Mouse (Mus musculus) macrophage (primary cell): Measurements from ENCODE around the gene Insrr. TPM values are rescaled to one million over a fixed set of nuclear protein-coding genes. Genes with fewer than 3 reads are reported as not detected.
"Not testable (repeated sequence)": the region's sequence is repeated elsewhere in the genome, so short reads cannot be mapped to it uniquely, and the experiment has no call there.

Experiments
- H3K27ac ChIP-seq: fragments of 350-480 bp; formaldehyde crosslinking; 2 replicates; pipeline ENCODE4 v1.9.0; 2021
- H3K36me3 ChIP-seq: fragments of 350-480 bp; formaldehyde crosslinking; 2 replicates; pipeline ENCODE4 v1.9.0; 2021; ENCODE audit errors: inconsistent target
- H3K4me3 ChIP-seq: fragments of 350-480 bp; formaldehyde crosslinking; 2 replicates; pipeline ENCODE4 v1.9.0; 2021; ENCODE audit errors: inconsistent target
- H3K79me2 ChIP-seq: fragments of 350-480 bp; formaldehyde crosslinking; 2 replicates; pipeline ENCODE4 v1.9.0; 2021; ENCODE audit errors: inconsistent target
- WGBS: methylation state at CpG from one replicate; pipeline ENCODE4 v1.1.7; 2026; ENCODE audit warnings: inconsistent platforms; ENCODE audit not compliant: missing documents; 5-methylcytosine and 5-hydroxymethylcytosine counted together
- polyA plus RNA-seq: library from polyadenylated mRNA; stranded (reverse); fragments of 250-400 nt; gene quantifications from 3 replicates; pipeline ENCODE4 v1.2.4, GENCODE M21; 2018; ENCODE audit warnings: inconsistent platforms

Gene Insrr
- polyA plus RNA-seq, 1 experiment from 2014 or later: not detected

- H3K27ac ChIP-seq: no peak overlapping the region
- no peaks in the 10 kb centered on the region for H3K36me3 ChIP-seq
- no peaks in the 10 kb centered on the region for H3K79me2 ChIP-seq
- no peak overlapping the region for H3K4me3 ChIP-seq
- WGBS: 91% methylated on average over 6 of the region's 7 CpGs
Measured at GRCm38 (mm10) chr3:87832109-87832859, 35.5 kb downstream of the Insrr start.

- 80% methylated on average over 5 of the region's 5 CpGs for WGBS
- H3K36me3 ChIP-seq: no peaks in the 10 kb centered on the region
- H3K27ac ChIP-seq: no peak overlapping the region
- no peak overlapping the region for H3K4me3 ChIP-seq
- no peaks in the 10 kb centered on the region for H3K79me2 ChIP-seq
Measured at GRCm38 (mm10) chr3:87833482-87833881, 36.7 kb downstream of the Insrr start.

- no peaks in the 10 kb centered on the region for H3K79me2 ChIP-seq
- no peaks in the 10 kb centered on the region for H3K36me3 ChIP-seq
- H3K27ac ChIP-seq: no peak overlapping the region
- WGBS: 5% methylated on average over 4 of the region's 4 CpGs
- no peak overlapping the region for H3K4me3 ChIP-seq
Measured at GRCm38 (mm10) chr3:87838622-87839021, 41.9 kb downstream of the Insrr start.

- H3K36me3 ChIP-seq: no peaks in the 10 kb centered on the region
- H3K4me3 ChIP-seq: no peak overlapping the region
- no peaks in the 10 kb centered on the region for H3K79me2 ChIP-seq
Measured at GRCm38 (mm10) chr3:87840858-87841257, 44.1 kb downstream of the Insrr start.

GRCm38 (mm10) chr3:87844981-87845380 is 48.2 kb downstream of the Insrr start:
- H3K36me3 ChIP-seq: no peaks in the 10 kb centered on the region
- H3K4me3 ChIP-seq: no peak overlapping the region
- H3K27ac ChIP-seq: no peak overlapping the region
- no peaks in the 10 kb centered on the region for H3K79me2 ChIP-seq
- whole genome bisulfite sequencing: 100% methylated on average over 4 of the region's 4 CpGs

More at GRCm38 (mm10) chr3:87840858-87841257, 44.1 kb downstream of the Insrr start:
- no peak overlapping the region for H3K27ac ChIP-seq

GRCm38 (mm10) chr3:87846186-87846585 is 49.4 kb downstream of the Insrr start:
- Histone ChIP-seq H3K27ac (no peak overlapping the region), H3K4me3 (no peak overlapping the region), H3K36me3 (no peaks in the 10 kb centered on the region), H3K79me2 (no peaks in the 10 kb centered on the region)
- 84% methylated on average over 4 of the region's 4 CpGs for WGBS

GRCm38 (mm10) chr3:87846650-87847110 is 49.9 kb downstream of the Insrr start, which contains the start of gene Sh2d2a:
Gene Sh2d2a, plus strand, starts transcription at chr3:87846755.
- Histone ChIP-seq H3K4me3 (no peak within 1 kb of the TSS), H3K27ac (no peak within 1 kb of the TSS)
- 63% methylated on average over 7 of the region's 7 CpGs for WGBS

GRCm38 (mm10) chr3:87847680-87848079 is 50.9 kb downstream of the Insrr start:
- 36% methylated on average over 5 of the region's 5 CpGs for WGBS
- Histone ChIP-seq H3K36me3 (no peaks in the 10 kb centered on the region), H3K27ac (no peak overlapping the region), H3K4me3 (no peak overlapping the region), H3K79me2 (no peaks in the 10 kb centered on the region)

More at GRCm38 (mm10) chr3:87846650-87847110, 49.9 kb downstream of the Insrr start, which contains the start of gene Sh2d2a:
- Histone ChIP-seq H3K36me3 (no peaks in the 10 kb centered on the region), H3K79me2 (no peaks in the 10 kb centered on the region)

GRCm38 (mm10) chr3:87849117-87849516 is 52.4 kb downstream of the Insrr start:
- no peak overlapping the region for H3K27ac ChIP-seq
- no peaks in the 10 kb centered on the region for H3K36me3 ChIP-seq
- 61% methylated on average over 13 of the region's 14 CpGs for WGBS
- no peaks in the 10 kb centered on the region for H3K79me2 ChIP-seq
- no peak overlapping the region for H3K4me3 ChIP-seq

GRCm38 (mm10) chr3:87854795-87855568 is 58.2 kb downstream of the Insrr start:
- peaks cover 20% of the 10 kb centered on the region for H3K36me3 ChIP-seq
- no peak overlapping the region for H3K4me3 ChIP-seq
- 84% methylated on average over 7 of the region's 7 CpGs for WGBS
- H3K79me2 ChIP-seq: no peaks in the 10 kb centered on the region
- no peak overlapping the region for H3K27ac ChIP-seq

- WGBS: 68% methylated on average over 8 of the region's 8 CpGs
- Histone ChIP-seq H3K4me3 (no peak overlapping the region), H3K79me2 (no peaks in the 10 kb centered on the region), H3K36me3 (peaks cover 20% of the 10 kb centered on the region), H3K27ac (no peak overlapping the region)
Measured at GRCm38 (mm10) chr3:87855936-87856335, 59.2 kb downstream of the Insrr start.

- H3K79me2 ChIP-seq: no peaks in the 10 kb centered on the region
- H3K27ac ChIP-seq: no peak overlapping the region
- over 99% methylated on average over 8 of the region's 8 CpGs for WGBS
- peaks cover 30% of the 10 kb centered on the region for H3K36me3 ChIP-seq
- H3K4me3 ChIP-seq: no peak overlapping the region
Measured at GRCm38 (mm10) chr3:87857666-87858065, 60.9 kb downstream of the Insrr start.

GRCm38 (mm10) chr3:87859813-87860212 is 63.1 kb downstream of the Insrr start:
- Histone ChIP-seq H3K4me3 (no peak overlapping the region), H3K27ac (no peak overlapping the region), H3K79me2 (no peaks in the 10 kb centered on the region), H3K36me3 (peaks cover 30% of the 10 kb centered on the region)
- WGBS: 31% methylated on average over 3 of the region's 3 CpGs

- not testable (repeated sequence) for H3K4me3 ChIP-seq, H3K79me2 ChIP-seq, H3K27ac ChIP-seq
- peaks cover 43% of the 10 kb centered on the region for H3K36me3 ChIP-seq
- 80% methylated on average over 3 of the region's 4 CpGs for WGBS
Measured at GRCm38 (mm10) chr3:87864111-87864510, 67.4 kb downstream of the Insrr start.
